Mouse (Mus musculus) brain, embryonic 18.5 days (tissue): ENCODE measurements around the gene Prex1.

Source experiments
- DNase-seq: peaks from one replicate; pipeline ENCODE4 v3.0.0-alpha.2; 2012; ENCODE audit warnings: low read depth, low spot score

The Prex1 gene

DNA sequence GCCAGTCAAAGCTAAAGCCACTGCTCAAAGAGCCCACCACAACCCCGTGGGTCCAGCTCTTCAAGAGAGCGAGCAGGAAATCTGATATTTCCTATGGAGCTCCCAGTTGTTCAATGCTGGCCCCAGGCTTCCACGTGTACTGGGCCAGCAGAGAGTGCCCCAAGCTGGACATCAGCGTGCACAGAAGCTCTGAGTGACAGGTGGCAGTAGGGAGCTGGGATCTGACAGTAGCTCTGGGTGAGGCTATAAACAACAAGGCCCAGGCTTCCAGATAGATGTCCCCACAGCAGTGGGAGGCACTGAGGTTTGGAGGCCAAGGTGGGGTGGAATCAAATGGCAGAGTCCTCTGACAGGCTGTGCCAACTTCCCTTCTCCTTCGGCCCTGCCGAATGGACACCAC lies 107.6 kb downstream of the Prex1 start:
- DNase-seq, result no peak

DNA sequence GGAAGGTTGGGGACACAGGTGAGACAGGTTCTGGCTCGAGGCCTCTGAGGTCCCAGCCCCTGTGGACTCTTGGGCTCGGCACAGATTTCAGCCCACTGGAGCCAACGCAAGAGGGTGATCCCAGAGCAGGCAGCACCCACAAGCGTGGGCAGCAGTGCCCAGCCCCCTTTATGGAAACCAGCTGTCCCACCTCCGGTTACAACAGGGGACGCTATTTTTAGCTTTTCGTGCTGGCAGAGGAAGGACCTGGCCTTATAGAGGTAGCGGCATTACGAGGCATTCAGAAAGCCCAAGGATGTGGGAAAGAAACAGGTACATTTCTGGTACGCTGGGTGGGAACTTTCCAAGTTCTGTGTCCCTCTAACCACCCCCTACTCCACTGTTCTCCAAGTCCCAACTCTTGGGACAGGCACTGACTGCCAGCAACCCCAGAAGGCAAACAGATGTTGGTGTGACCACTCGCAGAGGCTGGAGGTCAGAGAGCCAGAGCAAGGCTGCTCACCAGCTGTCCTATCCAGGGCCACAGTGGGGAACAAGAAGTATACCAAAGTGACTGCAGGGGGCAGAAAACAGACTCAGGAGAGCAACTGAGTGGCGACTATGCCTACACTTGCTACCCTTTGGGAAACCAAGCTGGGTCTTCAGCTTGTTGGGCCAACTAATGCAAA lies 108.3 kb downstream of the Prex1 start:
- DNase-seq, result no peak

DNA sequence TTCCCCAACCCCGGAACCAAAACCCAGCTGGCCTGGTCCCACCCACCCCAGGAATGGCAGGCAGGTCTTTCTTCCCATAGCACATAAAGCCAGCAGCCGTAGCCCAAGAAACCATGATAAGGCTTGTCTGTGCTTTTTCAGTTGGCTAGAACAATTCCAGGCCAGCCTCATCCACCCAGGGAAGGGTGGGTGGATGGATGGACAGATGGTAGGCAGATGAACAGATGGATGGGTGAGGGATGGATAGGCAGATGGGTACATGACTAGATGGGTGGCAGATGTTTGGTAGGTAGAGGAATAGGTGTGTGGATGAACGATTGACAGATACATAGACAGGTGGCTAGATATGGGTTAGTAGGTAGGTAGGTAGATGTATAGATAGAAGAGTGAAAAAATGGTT lies 110.7 kb downstream of the Prex1 start:
- DNase-seq, result no peak

DNA sequence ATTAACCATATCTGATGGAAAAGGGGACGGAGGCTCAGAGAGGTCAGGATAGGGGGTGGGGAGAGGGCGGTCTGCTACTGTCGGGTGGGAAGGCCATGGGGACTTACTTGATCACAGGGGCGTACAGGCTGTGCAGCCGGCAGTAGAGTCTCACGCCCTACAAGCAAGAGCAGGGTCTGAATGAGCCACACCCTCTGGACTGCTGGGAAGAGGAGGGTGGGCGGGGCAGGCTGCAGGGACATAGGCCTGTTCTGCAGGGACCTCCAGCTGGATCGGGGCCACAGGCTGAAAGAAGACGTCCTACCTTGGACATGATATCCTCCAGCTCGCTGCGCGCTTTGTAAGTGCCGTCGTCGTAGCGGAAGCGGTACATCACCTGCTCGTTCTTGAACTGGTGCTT lies 112.2 kb downstream of the Prex1 start:
- no peak for DNase-seq

DNA sequence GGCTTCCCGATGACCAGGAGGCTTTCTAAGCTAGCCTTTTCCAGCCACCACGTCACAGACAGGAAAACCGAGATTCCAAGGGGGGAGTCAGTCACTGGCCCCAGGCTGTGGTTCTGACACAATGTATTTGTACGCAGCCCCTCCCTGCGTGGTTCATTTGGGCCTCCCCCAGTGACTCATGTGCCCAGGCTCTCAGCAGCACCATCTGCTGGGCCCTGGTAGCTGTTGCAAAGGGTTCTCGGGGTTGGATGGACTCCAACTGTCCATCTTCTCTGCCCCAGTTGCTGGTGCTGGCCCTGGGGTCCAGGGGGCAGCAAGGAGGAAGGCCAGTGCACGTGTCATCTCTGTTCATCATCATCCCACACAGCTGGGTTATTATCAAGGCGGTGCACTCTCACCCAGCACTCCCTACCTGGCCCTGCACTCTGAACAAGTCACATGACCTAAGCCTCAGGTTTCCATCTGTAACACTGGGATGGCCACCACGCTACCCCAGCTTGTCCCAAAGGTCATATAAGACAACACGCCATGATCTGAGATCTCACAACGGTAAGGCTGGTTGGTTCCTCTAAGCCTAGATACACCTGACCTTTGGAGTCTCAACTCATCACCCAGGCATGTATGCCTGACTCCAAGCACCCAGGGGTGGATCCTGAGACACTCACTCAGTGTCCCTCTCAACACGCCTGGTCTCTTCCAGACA lies 115.0 kb downstream of the Prex1 start:
- no peak for DNase-seq

DNA sequence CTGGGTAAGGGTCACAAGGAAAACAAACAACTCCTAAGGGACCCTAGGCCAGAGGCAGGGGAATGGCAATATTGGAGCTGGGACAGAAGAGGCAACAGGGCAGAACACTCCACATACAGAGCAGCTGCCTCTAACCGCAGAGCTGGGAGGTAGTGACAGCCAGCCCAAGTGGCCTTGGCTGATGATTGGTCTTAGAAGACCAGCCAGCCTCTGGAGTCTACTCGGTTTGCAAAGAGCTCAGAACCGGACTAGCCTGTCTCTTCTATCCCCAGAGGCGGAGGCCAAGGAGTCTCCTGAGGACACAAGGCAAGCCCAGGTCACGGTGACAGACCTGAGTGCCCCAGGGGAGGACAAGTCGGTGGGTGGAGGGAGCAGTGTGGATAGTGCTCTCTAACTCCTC lies 115.9 kb downstream of the Prex1 start:
- DNase-seq, result no peak

DNA sequence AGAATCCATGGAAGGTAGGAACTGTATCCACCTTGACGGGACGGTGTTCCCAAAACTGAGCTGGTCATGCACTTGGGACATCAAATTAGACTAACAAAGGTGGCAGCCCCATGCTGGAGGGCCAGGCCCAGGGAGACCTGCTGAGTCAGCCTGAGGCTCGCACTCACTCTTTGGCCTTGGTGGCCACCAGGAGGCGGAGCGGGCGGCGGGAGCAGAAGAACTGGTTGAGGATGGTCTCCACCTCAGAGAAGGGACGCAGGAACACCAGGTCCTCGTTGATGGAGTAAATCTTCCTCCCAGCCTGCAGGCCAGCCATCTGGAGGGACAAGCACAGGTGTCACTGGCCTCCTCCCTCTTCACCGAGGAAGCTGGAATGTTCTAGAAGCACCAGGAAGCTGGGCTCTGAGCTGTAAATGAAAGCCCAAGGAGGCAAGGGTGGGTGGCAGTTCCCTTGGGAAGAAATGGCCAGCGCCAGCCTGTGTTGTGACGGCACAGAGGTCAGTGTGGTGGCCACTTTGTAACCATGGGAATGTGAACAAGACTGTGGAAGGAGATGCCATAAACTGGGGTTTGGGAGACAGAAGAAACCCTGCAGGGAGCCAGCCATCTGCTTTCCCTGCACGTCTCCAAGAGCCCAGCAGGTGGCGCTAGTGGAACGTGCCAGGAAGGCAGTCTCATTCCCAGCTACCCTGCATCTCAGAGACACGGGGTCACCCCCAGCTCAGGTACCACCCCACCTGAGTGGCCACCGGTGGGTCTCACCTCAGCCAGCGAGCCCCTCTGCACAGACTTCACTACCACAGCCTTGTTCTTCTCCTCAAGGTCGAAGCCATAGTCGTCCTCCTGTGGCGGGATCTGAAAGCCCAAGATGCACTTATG lies 121.4 kb downstream of the Prex1 start:
- peak; percentile 22 for DNase-seq

DNA sequence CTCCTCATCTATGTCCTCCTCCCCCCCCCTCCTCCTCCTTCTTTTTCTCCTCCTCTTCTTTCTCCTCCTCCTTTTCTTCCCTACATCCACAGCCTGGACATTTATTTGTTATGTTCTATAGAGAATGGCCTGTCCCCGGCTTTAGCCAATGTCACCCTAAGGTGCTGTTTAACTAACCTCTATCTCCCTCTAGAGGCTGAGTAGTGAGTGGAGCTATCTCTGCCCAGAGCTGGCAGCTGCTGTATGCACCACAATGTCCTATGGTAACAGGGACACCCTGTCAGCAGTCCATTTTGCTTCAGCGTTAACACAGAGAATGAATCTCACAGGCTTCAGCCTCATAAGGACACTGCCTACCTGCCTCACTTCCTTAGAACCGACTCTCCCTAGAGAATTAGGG lies 129.1 kb downstream of the Prex1 start:
- DNase-seq, result no peak

DNA sequence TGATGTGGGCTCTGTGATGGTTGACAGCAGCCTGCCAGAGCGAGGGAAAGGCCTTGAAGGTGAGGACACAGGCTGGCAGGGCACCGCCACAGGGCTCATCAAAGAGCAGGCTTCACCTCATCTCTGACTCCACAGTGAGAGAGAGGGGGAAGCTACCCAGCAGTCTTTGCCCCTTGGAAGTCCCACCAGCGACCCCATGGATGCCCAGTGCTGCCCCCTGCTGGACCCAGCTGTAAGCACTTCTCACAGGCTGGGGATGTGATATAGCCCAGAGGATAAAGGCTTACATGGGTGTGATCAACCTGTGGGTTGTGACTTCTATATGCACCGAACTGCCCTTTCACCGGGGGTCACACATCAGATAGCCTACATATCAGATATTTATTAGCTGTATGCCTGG lies 130.3 kb downstream of the Prex1 start:
- DNase-seq, result no peak

DNA sequence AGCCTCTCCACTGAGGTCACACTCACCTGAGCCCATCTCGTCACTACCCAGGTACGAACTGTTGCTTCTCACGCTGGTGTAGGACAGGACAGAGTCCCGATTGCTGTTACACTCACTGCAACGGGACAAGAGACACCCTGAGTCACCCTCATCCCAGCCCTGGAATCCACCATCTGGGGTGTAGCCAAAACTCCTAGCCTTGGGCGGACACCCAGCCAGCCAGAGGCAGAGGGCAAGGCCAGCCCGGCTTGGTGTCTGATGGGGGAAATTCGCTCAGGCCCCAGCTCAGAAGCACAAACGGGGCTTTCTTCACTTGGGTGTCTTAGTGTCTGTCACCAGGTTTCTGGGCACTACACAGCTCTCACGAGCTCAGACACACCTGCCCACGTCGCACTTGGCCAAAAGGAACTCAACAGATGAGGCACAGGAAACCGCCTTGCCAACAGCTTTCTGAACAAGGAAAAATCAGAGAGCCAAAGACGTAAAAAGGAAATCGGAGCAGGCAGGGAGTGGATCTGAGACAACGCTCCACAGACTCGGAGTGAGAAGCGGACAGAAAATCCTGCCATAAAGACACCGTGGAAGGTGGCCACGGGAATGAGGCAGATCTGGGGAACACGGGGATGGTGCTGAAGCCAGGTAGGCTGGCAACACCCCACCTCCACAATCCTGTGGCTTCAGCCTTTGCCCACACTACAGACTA lies 131.6 kb downstream of the Prex1 start:
- no peak for DNase-seq

DNA sequence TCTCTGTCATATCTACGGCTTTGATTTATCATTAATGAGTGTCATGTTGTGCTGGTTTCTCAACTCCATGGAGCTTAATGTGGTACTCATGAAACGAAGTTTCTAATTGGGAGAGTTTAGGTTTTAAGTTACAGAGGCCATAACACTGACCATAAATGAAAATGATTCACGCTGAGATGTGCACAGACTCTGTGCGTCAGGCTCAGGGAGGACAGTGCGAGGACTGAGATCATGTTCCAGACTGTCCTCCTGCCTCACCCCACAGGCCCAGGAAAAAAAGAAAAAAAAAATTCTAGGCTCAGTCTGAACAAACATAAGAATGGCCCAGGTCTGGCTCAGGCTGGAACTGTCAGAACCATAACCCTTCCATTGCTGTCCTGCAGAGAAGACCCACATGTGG lies 133.8 kb downstream of the Prex1 start:
- DNase-seq, result no peak

DNA sequence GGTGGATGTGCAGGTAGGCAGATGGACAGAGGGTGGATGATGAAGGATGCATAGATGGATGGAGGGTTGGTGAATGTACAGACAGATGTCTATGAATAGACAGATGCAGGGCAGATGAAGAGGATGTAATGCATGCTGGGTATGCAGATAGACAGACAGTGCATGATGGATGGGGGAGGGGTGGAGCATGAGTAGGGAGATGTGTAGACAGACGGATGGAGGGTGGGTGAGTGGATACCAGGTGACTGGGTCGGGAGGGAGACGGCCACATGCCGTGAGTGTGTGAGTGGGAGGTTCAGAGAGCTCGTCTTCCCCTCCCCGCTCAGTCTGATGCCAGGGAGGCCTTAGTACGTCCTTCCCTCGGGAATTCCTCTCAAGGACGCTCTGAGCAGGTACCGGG lies 134.3 kb downstream of the Prex1 start:
- DNase-seq, result no peak

DNA sequence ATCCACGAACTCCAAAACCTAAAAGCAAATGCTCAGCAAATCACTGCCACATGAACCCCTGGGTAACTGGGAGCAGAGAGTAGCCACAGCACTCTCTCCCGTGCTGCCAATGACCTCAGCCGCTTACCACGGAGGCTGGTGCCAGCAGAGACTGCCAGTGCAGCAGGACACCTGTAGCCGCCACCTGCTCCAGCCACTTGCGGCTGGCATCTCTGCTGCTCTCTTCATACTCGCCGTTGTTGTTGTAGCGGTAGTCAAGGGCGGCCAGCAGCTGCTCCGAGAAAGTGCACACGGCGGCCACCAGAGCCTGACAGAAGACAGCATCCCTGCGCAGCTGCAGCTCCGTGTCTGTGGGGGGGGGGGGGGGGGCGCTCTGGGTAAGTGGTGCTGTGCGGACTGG lies 138.2 kb downstream of the Prex1 start:
- DNase-seq, result no peak

DNA sequence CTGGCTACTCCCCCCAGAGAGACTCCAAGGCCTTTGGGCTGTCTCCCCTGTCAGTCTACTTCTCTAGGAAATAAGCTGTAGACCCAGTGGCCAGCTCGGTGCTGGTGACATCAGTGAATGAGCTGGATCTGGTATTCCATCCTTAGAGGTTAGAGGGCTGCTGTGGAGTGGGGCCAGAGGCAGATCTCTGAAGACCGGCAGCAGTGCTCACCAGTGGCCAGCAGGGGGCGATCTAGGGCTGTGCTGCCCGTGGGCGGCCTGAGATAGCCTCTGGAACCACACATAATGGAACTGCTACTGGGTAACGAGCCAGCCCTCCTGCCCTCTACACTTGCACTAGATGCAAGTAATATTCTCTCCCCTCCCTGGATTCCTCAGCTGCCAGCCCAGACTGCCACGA lies 138.7 kb downstream of the Prex1 start:
- no peak for DNase-seq

DNA sequence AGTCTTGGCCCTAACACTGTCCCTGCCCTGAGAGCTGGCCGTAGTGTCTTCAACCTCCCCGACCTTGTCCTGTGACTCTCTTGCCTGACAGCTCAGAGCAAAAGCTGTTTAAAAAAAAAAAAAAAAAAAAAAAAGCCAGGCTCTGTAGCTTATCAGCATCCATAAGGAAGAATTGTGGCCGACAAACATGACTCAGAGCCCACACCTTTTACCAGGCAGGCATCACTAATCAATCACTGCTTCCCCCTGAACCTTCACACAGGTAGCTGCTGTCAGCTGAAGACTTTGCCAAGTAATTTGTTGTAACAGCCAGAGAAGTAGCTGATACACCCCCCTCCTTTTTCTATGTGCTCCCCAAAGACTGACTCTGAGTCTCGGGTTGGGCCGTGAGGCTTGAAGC lies 140.0 kb downstream of the Prex1 start:
- DNase-seq, result no peak

DNA sequence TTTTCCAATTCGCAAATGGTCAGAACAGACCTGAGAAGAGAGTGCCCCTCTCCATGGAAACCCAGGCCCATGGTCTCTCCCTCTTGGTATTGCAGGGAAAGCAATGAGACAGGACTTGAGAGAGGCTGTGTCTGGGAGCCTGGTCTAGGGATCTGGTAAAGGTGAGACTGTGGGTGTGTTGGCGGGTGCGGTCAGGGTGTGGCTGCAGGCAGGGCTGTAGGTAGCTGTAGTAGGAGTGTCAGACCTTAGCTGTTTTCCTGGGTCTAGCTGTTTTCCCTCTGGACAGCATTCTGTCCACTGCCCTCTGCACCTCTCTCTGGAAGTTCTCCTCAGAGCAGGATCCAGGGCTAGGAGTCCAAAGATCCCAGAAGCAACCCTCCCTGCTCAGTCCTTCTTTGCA lies 141.3 kb downstream of the Prex1 start:
- DNase-seq, result no peak

DNA sequence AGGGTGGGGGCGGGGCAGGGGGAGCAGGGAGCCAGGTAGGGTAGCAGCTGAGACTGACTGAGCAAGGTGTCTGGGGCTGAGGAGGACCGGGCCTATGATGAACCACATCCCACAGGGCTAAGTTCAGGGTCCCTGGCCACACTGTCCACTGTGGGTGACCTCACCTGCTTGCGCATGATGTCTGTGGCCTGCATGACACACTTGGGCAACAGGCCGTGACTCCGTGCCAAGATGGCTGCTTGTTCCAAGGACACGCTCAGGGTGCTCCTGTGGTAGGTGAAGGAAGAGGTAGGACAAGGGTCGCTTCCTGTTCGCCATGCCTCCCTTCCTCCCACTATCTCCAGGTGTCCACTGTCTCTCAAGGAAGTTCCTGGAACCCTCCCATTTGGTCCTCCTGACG lies 144.4 kb downstream of the Prex1 start:
- no peak for DNase-seq

DNA sequence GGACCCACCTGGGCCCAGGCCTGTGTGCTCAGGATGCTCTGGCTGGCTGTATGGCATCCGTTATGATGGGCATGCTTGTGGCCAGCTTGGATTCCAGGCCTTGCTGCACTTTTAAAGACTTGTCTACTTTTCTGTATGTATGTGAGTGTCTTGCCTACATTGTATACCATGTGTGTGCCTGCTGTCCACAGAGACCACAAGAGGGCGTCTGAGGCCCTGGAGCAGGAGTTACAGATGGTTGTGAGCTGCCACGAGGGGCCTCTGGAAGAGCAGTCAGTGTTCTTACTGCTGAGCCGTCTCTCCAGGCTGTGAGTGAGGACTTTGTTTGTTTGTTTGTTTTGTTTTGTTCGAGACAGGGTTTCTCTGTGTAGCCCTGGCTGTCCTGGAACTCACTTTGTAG lies 148.1 kb downstream of the Prex1 start:
- no peak for DNase-seq

DNA sequence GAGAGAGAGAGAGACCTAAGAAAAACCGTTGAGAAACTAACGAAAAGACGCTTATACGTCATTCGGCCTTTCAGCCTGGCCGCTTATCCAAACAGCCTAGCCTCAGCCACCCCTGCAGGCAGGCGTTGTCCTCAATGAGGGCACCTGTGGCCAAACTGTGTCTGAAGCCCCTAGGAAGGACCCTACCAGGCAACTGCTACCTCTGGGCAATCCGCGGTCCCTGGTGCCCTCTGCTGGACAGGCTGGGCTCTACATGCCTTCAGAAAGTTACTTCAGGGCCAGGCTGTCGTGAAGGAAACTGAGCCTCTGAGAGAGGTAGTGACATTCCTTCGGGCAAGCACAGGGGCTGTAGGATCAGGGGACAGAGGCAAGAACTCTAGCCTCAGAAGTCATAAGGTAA lies 149.2 kb downstream of the Prex1 start:
- no peak for DNase-seq

DNA sequence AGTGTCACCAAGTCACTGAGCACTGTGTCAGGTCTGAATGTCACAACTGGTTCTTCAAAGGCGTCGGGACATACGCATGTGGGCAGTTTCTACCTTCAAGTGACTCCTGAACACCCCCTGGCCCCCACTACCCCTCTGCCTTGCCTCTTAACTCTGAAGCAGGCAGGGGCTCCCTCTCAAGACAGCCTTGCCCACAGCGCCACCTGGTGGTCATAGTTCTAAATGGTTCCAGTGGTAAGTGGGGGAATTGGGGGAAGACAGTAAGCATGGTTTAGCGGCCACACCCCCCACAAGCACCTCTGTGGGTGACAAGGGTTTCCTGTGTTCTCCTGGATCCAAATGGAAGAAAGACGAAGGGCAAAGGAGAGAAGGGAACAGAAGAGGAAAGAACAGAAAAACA lies 149.7 kb downstream of the Prex1 start:
- DNase-seq, result peak; percentile 49

DNA sequence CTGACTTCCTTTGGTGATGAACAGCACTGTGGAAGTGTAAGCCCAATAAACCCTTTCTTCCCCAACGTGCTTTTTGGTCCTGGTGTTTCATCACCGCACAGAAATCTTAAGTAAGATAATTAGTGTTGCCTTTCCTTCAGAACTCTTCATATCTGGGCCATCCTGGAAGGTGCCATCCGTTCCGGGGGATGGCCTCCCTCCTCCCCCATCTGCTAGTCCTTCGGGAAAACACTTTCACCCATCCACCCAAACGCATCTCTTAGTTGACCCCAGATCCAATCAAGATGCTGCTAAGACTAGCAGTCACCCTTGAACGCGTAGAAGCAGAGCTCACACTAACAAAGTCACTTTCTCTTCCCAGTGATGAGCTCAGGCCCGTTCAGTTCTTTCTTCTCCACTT lies 150.6 kb downstream of the Prex1 start:
- DNase-seq, result no peak

DNA sequence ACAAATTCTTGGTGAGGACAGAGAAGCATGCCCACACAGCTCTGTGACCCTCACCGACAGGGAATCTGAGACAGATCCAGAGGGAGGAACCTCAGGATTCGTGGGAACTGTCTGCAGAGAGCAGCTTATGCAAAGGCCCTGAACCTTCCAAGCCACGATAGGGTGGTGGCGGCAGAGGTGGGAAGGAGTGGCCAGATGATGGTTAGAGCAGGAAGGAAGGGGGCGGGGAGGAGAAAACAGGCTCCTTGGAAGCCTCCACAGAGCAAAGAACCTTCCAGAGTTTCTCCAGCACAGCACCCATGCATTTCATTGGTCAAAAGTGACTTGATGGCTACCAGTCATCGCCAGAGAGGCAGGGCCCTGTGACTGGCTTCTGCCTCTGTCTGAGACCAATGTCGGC lies 151.9 kb downstream of the Prex1 start:
- DNase-seq, result no peak
